Mouse (Mus musculus): Measurements from ENCODE around the gene Rsph14. TPM values are rescaled to one million over a fixed set of nuclear protein-coding genes. Genes with fewer than 3 reads are reported as not detected.

Rsph14 gene
- total RNA-seq, 1 experiment from 2014 or later: not detected

GRCm38 (mm10) chr10:75010704-75011103 lies 21.7 kb downstream of the Rsph14 start:
- no peak for ATAC-seq (replicated peaks; ENCODE audit: insufficient number of reproducible peaks, low FRiP score, low TSS enrichment, poor library complexity, severe bottlenecking)

- no peak for ATAC-seq (replicated peaks; ENCODE audit: insufficient number of reproducible peaks, low FRiP score, low TSS enrichment, poor library complexity, severe bottlenecking)
Observed at GRCm38 (mm10) chr10:75006889-75007662, 25.3 kb downstream of the Rsph14 start.

GRCm38 (mm10) chr10:75004067-75004466 lies 28.3 kb downstream of the Rsph14 start:
- ATAC-seq (replicated peaks; ENCODE audit: insufficient number of reproducible peaks, low FRiP score, low TSS enrichment, poor library complexity, severe bottlenecking): no peak

- ATAC-seq (replicated peaks; ENCODE audit: insufficient number of reproducible peaks, low FRiP score, low TSS enrichment, poor library complexity, severe bottlenecking): no peak
Observed at GRCm38 (mm10) chr10:75001391-75001790, 31.0 kb downstream of the Rsph14 start.

- no peak for ATAC-seq (replicated peaks; ENCODE audit: insufficient number of reproducible peaks, low FRiP score, low TSS enrichment, poor library complexity, severe bottlenecking)
Observed at GRCm38 (mm10) chr10:74995377-74995776, 37.0 kb downstream of the Rsph14 start.

GRCm38 (mm10) chr10:74994863-74995262 lies 37.5 kb downstream of the Rsph14 start:
- no peak for ATAC-seq (replicated peaks; ENCODE audit: insufficient number of reproducible peaks, low FRiP score, low TSS enrichment, poor library complexity, severe bottlenecking)

GRCm38 (mm10) chr10:74990584-74991322 lies 41.6 kb downstream of the Rsph14 start:
- ATAC-seq (replicated peaks; ENCODE audit: insufficient number of reproducible peaks, low FRiP score, low TSS enrichment, poor library complexity, severe bottlenecking): no peak

GRCm38 (mm10) chr10:74989814-74990213 lies 42.6 kb downstream of the Rsph14 start:
- no peak for ATAC-seq (replicated peaks; ENCODE audit: insufficient number of reproducible peaks, low FRiP score, low TSS enrichment, poor library complexity, severe bottlenecking)

- ATAC-seq (replicated peaks; ENCODE audit: insufficient number of reproducible peaks, low FRiP score, low TSS enrichment, poor library complexity, severe bottlenecking): no peak
Observed at GRCm38 (mm10) chr10:74987698-74988470, 44.5 kb downstream of the Rsph14 start.

- no peak for ATAC-seq (replicated peaks; ENCODE audit: insufficient number of reproducible peaks, low FRiP score, low TSS enrichment, poor library complexity, severe bottlenecking)
Observed at GRCm38 (mm10) chr10:74983176-74983575, 49.2 kb downstream of the Rsph14 start.

- ATAC-seq (replicated peaks; ENCODE audit: insufficient number of reproducible peaks, low FRiP score, low TSS enrichment, poor library complexity, severe bottlenecking): no peak
Observed at GRCm38 (mm10) chr10:74981159-74981558, 51.2 kb downstream of the Rsph14 start.

- no peak for ATAC-seq (replicated peaks; ENCODE audit: insufficient number of reproducible peaks, low FRiP score, low TSS enrichment, poor library complexity, severe bottlenecking)
Observed at GRCm38 (mm10) chr10:74978056-74978455, 54.3 kb downstream of the Rsph14 start.

- ATAC-seq (replicated peaks; ENCODE audit: insufficient number of reproducible peaks, low FRiP score, low TSS enrichment, poor library complexity, severe bottlenecking): no peak
Observed at GRCm38 (mm10) chr10:74976429-74976828, 56.0 kb downstream of the Rsph14 start.

- no peak for ATAC-seq (replicated peaks; ENCODE audit: insufficient number of reproducible peaks, low FRiP score, low TSS enrichment, poor library complexity, severe bottlenecking)
Observed at GRCm38 (mm10) chr10:74975626-74976025, 56.8 kb downstream of the Rsph14 start.

GRCm38 (mm10) chr10:74973026-74973425 lies 59.4 kb downstream of the Rsph14 start:
- no peak for ATAC-seq (replicated peaks; ENCODE audit: insufficient number of reproducible peaks, low FRiP score, low TSS enrichment, poor library complexity, severe bottlenecking)

GRCm38 (mm10) chr10:74969266-74969665 lies 63.1 kb downstream of the Rsph14 start:
- ATAC-seq (replicated peaks; ENCODE audit: insufficient number of reproducible peaks, low FRiP score, low TSS enrichment, poor library complexity, severe bottlenecking): no peak

GRCm38 (mm10) chr10:74967651-74968267 lies 64.6 kb downstream of the Rsph14 start:
- no peak for ATAC-seq (replicated peaks; ENCODE audit: insufficient number of reproducible peaks, low FRiP score, low TSS enrichment, poor library complexity, severe bottlenecking)

- peak; percentile 65; the same call in 1 of the 2 replicates for ATAC-seq (replicated peaks; ENCODE audit: insufficient number of reproducible peaks, low FRiP score, low TSS enrichment, poor library complexity, severe bottlenecking)
Observed at GRCm38 (mm10) chr10:74966850-74967451, 65.4 kb downstream of the Rsph14 start, which contains the start of gene Gnaz. Gene Gnaz, plus strand, starts transcription at chr10:74967177.
